Mouse (Mus musculus) hindbrain, embryonic 12.5 days (tissue): ENCODE results near the gene Nudt17. TPM values are rescaled to one million over a fixed set of nuclear protein-coding genes. Genes with fewer than 3 reads are reported as not detected.
A peak's percentile ranks its signal among the peaks of the same experiment; 100 is the strongest.
"Not testable (repeated sequence)": the region's sequence is repeated elsewhere in the genome, so short reads cannot be mapped to it uniquely, and the experiment has no call there.

Source experiments
- ATAC-seq: fragments of 200-750 bp; cut with Nextera tagmentation; 2 replicates; pipeline ENCODE4 v1.8.0; 2017; ENCODE audit warnings: moderate TSS enrichment; ENCODE audit not compliant: low FRiP score
- H3K27ac ChIP-seq: fragments of 300-500 bp; sonication (generic); 2 replicates; pipeline ENCODE4 v1.5.1; 2016; ENCODE audit warnings: mild to moderate bottlenecking
- H3K27me3 ChIP-seq: fragments of 300-500 bp; sonication (generic); 2 replicates; pipeline ENCODE4 v1.6.1; 2016; ENCODE audit warnings: mild to moderate bottlenecking
- H3K36me3 ChIP-seq: fragments of 300-500 bp; sonication (generic); 2 replicates; pipeline ENCODE4 v1.6.1; 2016; ENCODE audit warnings: mild to moderate bottlenecking
- H3K4me1 ChIP-seq: fragments of 300-500 bp; sonication (generic); 2 replicates; pipeline ENCODE4 v1.6.1; 2016
- H3K4me2 ChIP-seq: fragments of 300-500 bp; sonication (generic); replicated peaks from 2 replicates; pipeline ENCODE4 v1.6.1; 2016; ENCODE audit warnings: mild to moderate bottlenecking
- H3K4me3 ChIP-seq: fragments of 300-500 bp; sonication (generic); 2 replicates; pipeline ENCODE4 v1.5.1; 2016; ENCODE audit warnings: mild to moderate bottlenecking
- H3K9ac ChIP-seq: fragments of 300-500 bp; sonication (generic); 2 replicates; pipeline ENCODE4 v1.6.1; 2016; ENCODE audit warnings: mild to moderate bottlenecking, moderate library complexity
- H3K9me3 ChIP-seq: fragments of 300-500 bp; sonication (generic); replicated peaks from 2 replicates; pipeline ENCODE4 v1.6.1; 2016; ENCODE audit warnings: mild to moderate bottlenecking
- WGBS: fragments of 180-500 bp; shearing (Covaris S2); methylation state at CpG from one replicate; pipeline ENCODE4 v1.1.7; 2016; 5-methylcytosine and 5-hydroxymethylcytosine counted together
- polyA plus RNA-seq: library from polyadenylated mRNA; unstranded; fragments of >200 nt; fragmentation: Nextera tagmentation; extraction: Ambion mirVana; gene quantifications from 2 replicates; pipeline ENCODE4 v1.2.1, GENCODE M21; 2016

The Nudt17 gene
- polyA plus RNA-seq, 1 experiment from 2014 or later, result 13.9 TPM

GRCm38 (mm10) chr3:96665732-96666363 lies 42.5 kb downstream of the Nudt17 start:
- H3K27me3 ChIP-seq, H3K9me3 ChIP-seq, H3K4me2 ChIP-seq, H3K9ac ChIP-seq, ATAC-seq, H3K27ac ChIP-seq, H3K36me3 ChIP-seq, H3K4me3 ChIP-seq: not testable (repeated sequence)
- 87% methylated on average over 7 of the region's 7 CpGs for WGBS
- H3K4me1 ChIP-seq, result peaks cover 20% of the 10 kb centered on the region

- Histone ChIP-seq H3K27me3 (no peaks in the 10 kb centered on the region), H3K4me2 (peak overlapping the region; percentile 51), H3K27ac (no peak overlapping the region; the same call in 1 of the 2 replicates), H3K4me1 (peaks cover 13% of the 10 kb centered on the region), H3K36me3 (0 out of 2 replicates have a peak, but pooled peaks cover 2% of the 10 kb centered on the region), H3K4me3 (peak overlapping the region; percentile 19), H3K9ac (peak overlapping the region; percentile 42; the same call in 1 of the 2 replicates), H3K9me3 (no peaks in the 10 kb centered on the region)
- ATAC-seq, result peak; percentile 75
- 6% methylated on average over 16 of the region's 18 CpGs for WGBS
Observed at GRCm38 (mm10) chr3:96663432-96664239, 44.7 kb downstream of the Nudt17 start.

- H3K9ac ChIP-seq, result peak overlapping the region; percentile 42; the same call in 1 of the 2 replicates
- ATAC-seq, result no peak
Observed at GRCm38 (mm10) chr3:96662731-96663316, 45.5 kb downstream of the Nudt17 start.

GRCm38 (mm10) chr3:96660901-96661300 lies 47.5 kb downstream of the Nudt17 start:
- Histone ChIP-seq H3K4me1 (peaks cover 13% of the 10 kb centered on the region), H3K4me3 (no peak overlapping the region), H3K9ac (no peak overlapping the region), H3K9me3 (no peaks in the 10 kb centered on the region), H3K36me3 (0 out of 2 replicates have a peak, but pooled peaks cover 3% of the 10 kb centered on the region), H3K27ac (no peak overlapping the region), H3K27me3 (no peaks in the 10 kb centered on the region), H3K4me2 (no peak overlapping the region)
- WGBS, result 99% methylated on average over 2 of the region's 2 CpGs
- no peak for ATAC-seq

More at GRCm38 (mm10) chr3:96662731-96663316, 45.5 kb downstream of the Nudt17 start:
- Histone ChIP-seq H3K9me3 (no peaks in the 10 kb centered on the region), H3K4me3 (peak overlapping the region; percentile 19), H3K4me1 (peaks cover 13% of the 10 kb centered on the region), H3K27me3 (no peaks in the 10 kb centered on the region), H3K27ac (peak overlapping the region; percentile 66), H3K36me3 (0 out of 2 replicates have a peak, but pooled peaks cover 3% of the 10 kb centered on the region), H3K4me2 (peak overlapping the region; percentile 51)
- 50% methylated on average over 8 of the region's 8 CpGs for WGBS

Other genes with a start within 250 kb of the Nudt17 start
- gene Hfe2, start 183.4 kb downstream of the Nudt17 start, polyA plus RNA-seq, result 0.70 and 2.5 TPM in 2 replicates
- 58.7 and 59.9 TPM in 2 replicates for gene Txnip, start 150.6 kb downstream of the Nudt17 start, polyA plus RNA-seq
- 1.3 and 1.7 TPM in 2 replicates for gene Gm16253, start 131.6 kb downstream of the Nudt17 start, polyA plus RNA-seq
- gene Polr3gl, start 114.4 kb downstream of the Nudt17 start, polyA plus RNA-seq, result 40.0 and 42.3 TPM in 2 replicates
- gene Ankrd34a, start 111.9 kb downstream of the Nudt17 start, polyA plus RNA-seq, result 4.6 and 5.1 TPM in 2 replicates
- 6.6 and 7.3 TPM in 2 replicates for gene Lix1l, start 107.4 kb downstream of the Nudt17 start, polyA plus RNA-seq
- gene Rbm8a, start 78.6 kb downstream of the Nudt17 start, polyA plus RNA-seq, result 142 and 152 TPM in 2 replicates
- 40.8 and 48.2 TPM in 2 replicates for gene Pex11b, start 73.2 kb downstream of the Nudt17 start, polyA plus RNA-seq
- 0.31 and 0.36 TPM in 2 replicates for gene Gm42957, start 73.1 kb downstream of the Nudt17 start, polyA plus RNA-seq
- 0.71 and 1.3 TPM in 2 replicates for gene Itga10, start 63.0 kb downstream of the Nudt17 start, polyA plus RNA-seq
- 0.57 and 0.58 TPM in 2 replicates for gene Ankrd35, start 38.4 kb downstream of the Nudt17 start, polyA plus RNA-seq
- 48.2 and 55.0 TPM in 2 replicates for gene Pias3, start 12.2 kb downstream of the Nudt17 start, polyA plus RNA-seq
- 35.9 and 36.0 TPM in 2 replicates for gene Polr3c, start 19.1 kb upstream of the Nudt17 start, polyA plus RNA-seq
- 78.2 and 87.9 TPM in 2 replicates for gene Rnf115, start 19.1 kb upstream of the Nudt17 start, polyA plus RNA-seq
- 0.09 TPM in 1 of 2 replicates, not detected in the other for gene Pdzk1, start 120.7 kb upstream of the Nudt17 start, polyA plus RNA-seq
- 0.13 and 0.19 TPM in 2 replicates for gene Cd160, start 120.8 kb upstream of the Nudt17 start, polyA plus RNA-seq
- 5.8 and 8.3 TPM in 2 replicates for gene Gja5, start 196.1 kb upstream of the Nudt17 start, polyA plus RNA-seq
- gene Gpr89, start 196.8 kb upstream of the Nudt17 start, polyA plus RNA-seq, result 40.1 and 44.5 TPM in 2 replicates
- gene Gja8, start 217.5 kb upstream of the Nudt17 start, polyA plus RNA-seq, result 0.03 and 0.05 TPM in 2 replicates